Mouse (Mus musculus): ENCODE data around the gene Kcnj12. TPM values are rescaled to one million over a fixed set of nuclear protein-coding genes. Genes with fewer than 3 reads are reported as not detected.

Kcnj12 gene
- polyA plus RNA-seq, 1 experiment from 2014 or later, result 4.2 TPM

DNA sequence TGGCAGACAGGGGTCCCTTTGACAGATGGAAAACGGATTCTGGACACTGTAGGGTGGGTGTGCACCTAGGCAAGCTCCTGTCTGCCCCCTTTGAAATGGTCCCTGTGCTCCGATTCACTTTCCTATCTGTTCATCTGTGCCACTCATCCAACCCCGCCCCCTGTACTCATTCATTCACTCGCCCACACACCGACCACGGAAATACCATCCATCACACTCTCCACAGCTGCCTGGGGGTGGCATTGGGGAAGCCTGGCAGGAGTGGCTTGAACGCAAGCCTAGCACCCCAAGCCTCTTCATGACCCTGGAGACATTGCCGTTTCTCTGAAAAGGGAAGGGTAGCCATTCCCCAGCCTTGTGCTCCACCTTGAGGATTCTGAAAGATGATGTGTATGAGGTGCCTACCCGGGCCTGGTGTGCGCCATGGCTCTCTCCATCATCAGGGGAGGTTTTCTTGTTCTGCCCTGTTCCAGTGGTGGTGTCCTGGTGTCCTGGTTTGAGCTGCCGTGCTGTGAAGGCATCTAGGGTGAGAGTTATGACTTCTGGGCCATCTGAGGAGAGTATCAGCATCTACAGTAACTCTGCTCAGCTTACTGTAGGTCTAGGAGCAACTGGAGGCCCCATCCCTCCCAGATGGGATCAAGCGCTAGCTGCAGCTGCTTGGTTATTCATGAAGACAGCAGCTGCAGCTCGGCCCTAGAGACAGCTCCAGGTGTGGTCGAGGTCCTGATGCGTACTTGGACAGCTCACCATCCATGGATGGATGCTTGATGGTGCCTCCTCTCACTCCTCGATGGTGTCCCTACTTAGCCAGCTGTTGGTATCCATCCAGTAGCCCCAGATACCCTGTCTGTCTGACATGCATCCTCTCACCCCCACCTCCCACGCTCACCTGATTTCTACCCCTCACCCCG lies 40.4 kb downstream of the Kcnj12 start:
- no peak overlapping the region for H3K27ac ChIP-seq (ENCODE audit: low read depth, low read length)
- WGBS, result 81% methylated on average over 18 of the region's 18 CpGs

DNA sequence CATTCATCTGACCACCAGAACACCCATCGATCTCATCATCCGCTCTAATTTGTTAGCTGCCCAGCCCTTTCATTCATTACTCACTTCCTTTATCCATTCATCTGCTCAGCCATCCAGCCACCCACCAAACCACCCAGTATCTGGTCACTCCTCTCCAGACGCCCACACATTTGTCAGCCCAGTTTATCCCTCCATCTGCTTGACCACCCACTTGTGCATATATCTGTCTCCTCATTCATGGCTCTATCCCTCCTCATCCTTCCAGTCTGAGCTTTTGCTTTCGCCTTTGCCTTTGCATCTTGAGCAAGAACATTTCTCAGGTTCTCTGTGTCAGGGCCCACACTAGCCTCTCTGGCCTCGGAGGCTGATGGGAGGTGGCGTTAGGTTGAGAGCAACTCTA lies 41.1 kb downstream of the Kcnj12 start:
- no peaks in the 10 kb centered on the region; the same call in 1 of the 2 replicates for H3K4me1 ChIP-seq (ENCODE audit: control insufficient read depth, insufficient read depth, low read depth, low read length)
- no peak overlapping the region for H3K9ac ChIP-seq (ENCODE audit: low read depth, low read length)
- H3K36me3 ChIP-seq (ENCODE audit: control insufficient read depth, insufficient read depth, low read length), result no peaks in the 10 kb centered on the region
- no peak overlapping the region for H3K4me3 ChIP-seq (ENCODE audit: low read length)
- no peak overlapping the region for H3K4me2 ChIP-seq (ENCODE audit: low read length)
- no peaks in the 10 kb centered on the region for H3K27me3 ChIP-seq (replicated peaks; ENCODE audit: control insufficient read depth, insufficient read depth, low read length)
- H3K9me3 ChIP-seq (ENCODE audit: control insufficient read depth, low read length), result no peaks in the 10 kb centered on the region
- no peak overlapping the region for H3K27ac ChIP-seq (ENCODE audit: low read depth, low read length)
- ATAC-seq, result no peak
- WGBS, result 89% methylated on average over 6 of the region's 6 CpGs

More for the DNA sequence above, 40.4 kb downstream of the Kcnj12 start:
- Histone ChIP-seq H3K4me2 (ENCODE audit: low read length) (no peak overlapping the region), H3K9me3 (ENCODE audit: control insufficient read depth, low read length) (no peaks in the 10 kb centered on the region), H3K36me3 (ENCODE audit: control insufficient read depth, insufficient read depth, low read length) (no peaks in the 10 kb centered on the region), H3K4me1 (ENCODE audit: control insufficient read depth, insufficient read depth, low read depth, low read length) (no peaks in the 10 kb centered on the region), H3K27me3 (replicated peaks; ENCODE audit: control insufficient read depth, insufficient read depth, low read length) (no peaks in the 10 kb centered on the region), H3K9ac (ENCODE audit: low read depth, low read length) (no peak overlapping the region), H3K4me3 (ENCODE audit: low read length) (no peak overlapping the region)
- ATAC-seq, result no peak

DNA sequence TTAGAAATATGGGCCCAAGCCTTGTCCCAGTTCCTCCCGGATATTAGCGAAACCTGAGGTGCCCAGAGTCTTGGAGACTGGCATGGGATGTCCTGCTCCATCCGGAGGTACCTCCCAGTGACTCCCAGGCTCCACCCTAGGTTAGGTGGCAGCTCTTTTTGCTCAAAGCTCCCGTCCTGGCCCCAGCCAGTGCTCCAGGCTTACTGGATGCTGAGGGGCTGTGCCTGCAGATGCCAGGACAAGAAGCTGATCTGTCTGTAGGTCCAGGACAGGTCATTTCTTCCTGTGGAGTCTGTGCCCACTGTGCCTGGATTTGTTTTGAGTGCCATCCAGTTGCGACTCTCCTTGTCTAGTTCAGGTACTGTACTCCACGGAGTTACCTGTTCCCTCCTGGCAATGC lies 43.3 kb downstream of the Kcnj12 start:
- ATAC-seq, result no peak
- H3K4me2 ChIP-seq (ENCODE audit: low read length), result no peak overlapping the region
- peaks cover 9% of the 10 kb centered on the region; the same call in 1 of the 2 replicates for H3K36me3 ChIP-seq (ENCODE audit: control insufficient read depth, insufficient read depth, low read length)
- no peaks in the 10 kb centered on the region for H3K27me3 ChIP-seq (replicated peaks; ENCODE audit: control insufficient read depth, insufficient read depth, low read length)
- 91% methylated on average over 6 of the region's 6 CpGs for WGBS
- H3K9ac ChIP-seq (ENCODE audit: low read depth, low read length), result no peak overlapping the region
- no peaks in the 10 kb centered on the region for H3K9me3 ChIP-seq (ENCODE audit: control insufficient read depth, low read length)
- no peaks in the 10 kb centered on the region; the same call in 1 of the 2 replicates for H3K4me1 ChIP-seq (ENCODE audit: control insufficient read depth, insufficient read depth, low read depth, low read length)
- no peak overlapping the region for H3K27ac ChIP-seq (ENCODE audit: low read depth, low read length)
- no peak overlapping the region for H3K4me3 ChIP-seq (ENCODE audit: low read length)

- Histone ChIP-seq H3K4me3 (ENCODE audit: low read length) (no peak overlapping the region), H3K27me3 (replicated peaks; ENCODE audit: control insufficient read depth, insufficient read depth, low read length) (no peaks in the 10 kb centered on the region), H3K4me1 (ENCODE audit: control insufficient read depth, insufficient read depth, low read depth, low read length) (no peaks in the 10 kb centered on the region; the same call in 1 of the 2 replicates), H3K9ac (ENCODE audit: low read depth, low read length) (no peak overlapping the region), H3K9me3 (ENCODE audit: control insufficient read depth, low read length) (no peaks in the 10 kb centered on the region), H3K27ac (ENCODE audit: low read depth, low read length) (no peak overlapping the region), H3K4me2 (ENCODE audit: low read length) (no peak overlapping the region), H3K36me3 (ENCODE audit: control insufficient read depth, insufficient read depth, low read length) (peaks cover 9% of the 10 kb centered on the region; the same call in 1 of the 2 replicates)
- WGBS, result 92% methylated on average over 9 of the region's 9 CpGs
- ATAC-seq, result no peak
These were observed 44.9 kb downstream of the Kcnj12 start for GRCm38 (mm10) chr11:61067133-61067835.

- 69% methylated on average over 10 of the region's 10 CpGs for WGBS
These were observed 46.5 kb downstream of the Kcnj12 start for GRCm38 (mm10) chr11:61068866-61069265.

DNA sequence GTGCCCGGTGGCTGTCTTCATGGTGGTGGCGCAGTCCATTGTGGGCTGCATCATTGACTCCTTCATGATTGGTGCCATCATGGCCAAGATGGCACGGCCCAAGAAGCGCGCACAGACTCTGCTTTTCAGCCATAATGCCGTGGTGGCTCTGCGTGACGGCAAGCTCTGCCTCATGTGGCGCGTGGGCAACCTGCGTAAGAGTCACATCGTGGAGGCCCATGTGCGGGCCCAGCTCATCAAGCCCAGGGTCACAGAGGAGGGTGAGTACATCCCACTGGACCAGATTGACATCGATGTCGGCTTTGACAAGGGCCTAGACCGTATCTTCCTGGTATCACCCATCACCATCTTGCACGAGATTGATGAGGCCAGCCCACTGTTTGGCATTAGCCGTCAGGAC lies 47.3 kb downstream of the Kcnj12 start:
- H3K9ac ChIP-seq (ENCODE audit: low read depth, low read length), result no peak overlapping the region
- H3K36me3 ChIP-seq (ENCODE audit: control insufficient read depth, insufficient read depth, low read length), result peaks cover 9% of the 10 kb centered on the region; the same call in 1 of the 2 replicates
- 96% methylated on average over 18 of the region's 18 CpGs for WGBS
- no peaks in the 10 kb centered on the region; the same call in 1 of the 2 replicates for H3K4me1 ChIP-seq (ENCODE audit: control insufficient read depth, insufficient read depth, low read depth, low read length)
- H3K4me2 ChIP-seq (ENCODE audit: low read length), result no peak overlapping the region
- H3K27ac ChIP-seq (ENCODE audit: low read depth, low read length), result no peak overlapping the region
- no peak for ATAC-seq
- no peaks in the 10 kb centered on the region for H3K27me3 ChIP-seq (replicated peaks; ENCODE audit: control insufficient read depth, insufficient read depth, low read length)
- H3K9me3 ChIP-seq (ENCODE audit: control insufficient read depth, low read length), result no peaks in the 10 kb centered on the region
- no peak overlapping the region for H3K4me3 ChIP-seq (ENCODE audit: low read length)

More at GRCm38 (mm10) chr11:61068866-61069265, 46.5 kb downstream of the Kcnj12 start:
- Histone ChIP-seq H3K9me3 (ENCODE audit: control insufficient read depth, low read length) (no peaks in the 10 kb centered on the region), H3K27ac (ENCODE audit: low read depth, low read length) (no peak overlapping the region), H3K27me3 (replicated peaks; ENCODE audit: control insufficient read depth, insufficient read depth, low read length) (no peaks in the 10 kb centered on the region), H3K4me1 (ENCODE audit: control insufficient read depth, insufficient read depth, low read depth, low read length) (no peaks in the 10 kb centered on the region; the same call in 1 of the 2 replicates), H3K4me2 (ENCODE audit: low read length) (no peak overlapping the region), H3K9ac (ENCODE audit: low read depth, low read length) (no peak overlapping the region), H3K36me3 (ENCODE audit: control insufficient read depth, insufficient read depth, low read length) (peaks cover 9% of the 10 kb centered on the region; the same call in 1 of the 2 replicates), H3K4me3 (ENCODE audit: low read length) (no peak overlapping the region)
- ATAC-seq, result no peak

- Histone ChIP-seq H3K9ac (ENCODE audit: low read depth, low read length) (no peak overlapping the region), H3K4me1 (ENCODE audit: control insufficient read depth, insufficient read depth, low read depth, low read length) (no peaks in the 10 kb centered on the region), H3K27ac (ENCODE audit: low read depth, low read length) (no peak overlapping the region), H3K27me3 (replicated peaks; ENCODE audit: control insufficient read depth, insufficient read depth, low read length) (no peaks in the 10 kb centered on the region), H3K4me3 (ENCODE audit: low read length) (no peak overlapping the region), H3K9me3 (ENCODE audit: control insufficient read depth, low read length) (no peaks in the 10 kb centered on the region), H3K36me3 (ENCODE audit: control insufficient read depth, insufficient read depth, low read length) (0 out of 2 replicates have a peak, but pooled peaks cover 5% of the 10 kb centered on the region), H3K4me2 (ENCODE audit: low read length) (no peak overlapping the region)
- WGBS, result 92% methylated on average over 5 of the region's 5 CpGs
- no peak for ATAC-seq
These were observed 52.4 kb downstream of the Kcnj12 start for GRCm38 (mm10) chr11:61074646-61075317.

GRCm38 (mm10) chr11:61075361-61076326 lies 53.3 kb downstream of the Kcnj12 start:
- Histone ChIP-seq H3K27ac (ENCODE audit: low read depth, low read length) (no peak overlapping the region), H3K9me3 (ENCODE audit: control insufficient read depth, low read length) (no peaks in the 10 kb centered on the region), H3K4me1 (ENCODE audit: control insufficient read depth, insufficient read depth, low read depth, low read length) (no peaks in the 10 kb centered on the region), H3K4me3 (ENCODE audit: low read length) (no peak overlapping the region), H3K9ac (ENCODE audit: low read depth, low read length) (no peak overlapping the region), H3K27me3 (replicated peaks; ENCODE audit: control insufficient read depth, insufficient read depth, low read length) (no peaks in the 10 kb centered on the region), H3K36me3 (ENCODE audit: control insufficient read depth, insufficient read depth, low read length) (no peaks in the 10 kb centered on the region), H3K4me2 (ENCODE audit: low read length) (no peak overlapping the region)
- WGBS, result 84% methylated on average over 15 of the region's 15 CpGs
- no peak for ATAC-seq
